Mouse (Mus musculus) T-helper 17 cell (primary cell): ENCODE results near the gene Cilp.

Source experiments
- in situ Hi-C, 2 experiments: fragments of 300-600 bp; cut with MboI, MseI; formaldehyde crosslinking; loops; 1 replicate in 1 of 2; 2 replicates in 1 of 2; pipeline ENCODE4 v1.15.1; 2025; ENCODE audit warnings: high pct_unique_total_duplicates in 2 of 2

The Cilp gene

DNA sequence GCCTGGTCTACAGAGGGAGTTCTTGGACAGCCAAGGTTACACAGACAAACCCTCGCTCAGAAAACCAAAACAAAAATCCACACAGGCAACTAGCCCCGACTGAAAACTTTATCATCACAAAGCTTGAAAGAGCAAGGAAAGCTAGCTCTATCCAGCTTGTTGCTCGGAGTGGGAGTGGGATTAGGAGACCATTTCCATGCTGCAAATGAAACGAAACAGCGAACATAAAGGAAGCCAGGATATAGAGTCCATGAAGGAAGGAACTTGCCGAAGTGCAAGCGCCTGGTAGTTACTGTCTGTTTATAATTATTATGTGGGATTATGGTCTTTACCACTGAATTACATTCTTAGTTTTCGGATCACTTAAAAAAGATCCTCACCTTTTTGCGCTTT is 28.6 kb downstream of the Cilp start:
- in situ Hi-C loops, result no loop called here

GRCm38 (mm10) chr9:65293973-65294715 is 29.2 kb downstream of the Cilp start, which contains the start of gene Clpx:
Clpx (plus strand) TSS chr9:65294260.
- in situ Hi-C loops, result no loop called here

GRCm38 (mm10) chr9:65294716-65295378 is 29.9 kb downstream of the Cilp start:
- in situ Hi-C loops, result no loop called here

DNA sequence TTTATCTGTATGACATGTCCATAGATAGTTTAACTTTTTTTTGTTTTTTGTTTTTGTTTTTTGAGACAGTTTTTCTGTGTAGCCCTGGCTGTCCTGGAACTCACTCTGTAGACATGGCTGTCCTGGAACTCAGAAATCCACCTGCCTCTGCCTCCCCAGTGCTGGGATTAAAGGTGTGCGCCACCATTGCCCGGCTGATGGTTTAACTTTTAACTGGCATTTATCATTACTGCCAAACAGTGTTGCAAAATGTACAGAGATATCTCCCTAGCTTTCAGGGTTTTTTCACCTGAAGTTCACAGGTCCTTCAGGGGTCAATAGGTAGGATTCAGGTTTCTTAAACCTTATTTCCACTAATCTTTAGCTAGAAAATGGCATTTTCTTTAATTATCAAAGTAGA is 32.1 kb downstream of the Cilp start:
- in situ Hi-C loops, result no loop called here

GRCm38 (mm10) chr9:65298761-65299160 is 33.8 kb downstream of the Cilp start:
- in situ Hi-C loops, result no loop called here

- in situ Hi-C loops, result no loop called here
These were observed 34.7 kb downstream of the Cilp start for GRCm38 (mm10) chr9:65299650-65300049.

DNA sequence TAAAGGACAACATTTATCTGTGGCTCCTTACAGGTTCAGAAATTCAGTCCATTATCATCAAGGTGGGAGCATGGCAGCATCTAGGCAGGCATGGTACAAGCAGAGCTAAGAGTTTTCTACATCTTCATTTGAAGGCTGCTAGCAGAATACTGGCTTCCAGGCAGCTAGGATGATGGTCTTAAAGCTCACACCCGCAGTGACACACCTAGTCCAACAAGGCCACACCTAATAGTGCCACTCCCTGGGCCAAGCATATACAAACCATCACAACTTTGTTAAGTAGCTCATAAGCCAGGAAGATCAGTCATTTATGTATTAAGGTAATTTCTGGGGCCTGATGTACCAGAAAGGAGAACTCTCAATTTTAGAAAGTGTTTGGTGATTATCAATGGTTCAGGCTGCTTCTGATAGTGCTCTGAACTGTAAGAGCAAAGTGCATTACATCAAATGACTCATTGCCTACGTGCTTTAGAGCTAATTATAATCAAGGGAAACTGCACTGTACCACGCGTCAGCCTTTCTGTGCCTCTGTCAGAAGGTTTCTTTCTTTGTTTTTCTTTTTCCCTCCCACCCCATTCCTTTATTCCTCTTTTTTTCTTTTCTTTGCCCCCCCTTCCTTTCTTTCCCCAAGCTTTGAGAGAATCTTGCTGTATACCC is 37.5 kb downstream of the Cilp start:
- in situ Hi-C loops, result no loop called here

DNA sequence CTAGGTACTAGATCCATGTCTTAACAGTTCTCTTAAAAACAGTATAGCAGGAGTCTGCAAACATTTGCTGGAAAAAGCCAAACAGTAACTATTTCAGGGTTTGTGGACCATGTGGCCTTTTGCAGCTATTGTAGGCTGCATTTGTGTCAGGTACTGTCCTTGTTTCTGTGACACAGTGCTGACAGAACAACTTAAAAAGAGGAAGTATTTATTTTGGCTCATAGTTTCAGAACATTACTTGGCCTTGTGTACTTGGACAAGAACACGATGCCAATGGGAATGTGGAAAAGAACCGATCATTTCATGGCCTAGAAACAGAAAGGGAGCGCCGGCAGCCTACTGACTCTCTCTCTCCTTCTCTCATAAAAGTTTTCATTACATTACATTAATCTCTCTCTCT is 38.6 kb downstream of the Cilp start:
- in situ Hi-C loops, result no loop called here

DNA sequence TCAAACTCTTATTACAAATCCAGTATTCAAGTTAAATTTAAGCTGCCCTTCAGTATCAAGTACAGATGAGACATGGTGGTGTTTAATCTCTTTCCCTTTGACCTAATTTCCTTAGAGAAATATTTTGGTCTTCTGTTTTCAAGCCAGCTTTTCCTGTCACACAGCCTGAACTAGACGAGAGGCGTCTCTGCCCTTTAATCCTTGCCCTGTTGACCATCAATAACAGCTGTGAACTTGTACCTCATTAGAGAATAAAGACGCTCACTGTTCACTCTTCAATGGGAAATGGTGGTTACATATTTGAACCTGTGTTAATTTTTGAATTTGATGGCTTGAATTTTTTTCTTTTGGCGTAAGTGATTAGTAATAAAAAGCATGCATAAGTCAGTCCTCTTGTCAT is 39.3 kb downstream of the Cilp start:
- in situ Hi-C loops, result no loop called here

- in situ Hi-C loops, result no loop called here
These were observed 41.7 kb downstream of the Cilp start for GRCm38 (mm10) chr9:65306672-65307071.

DNA sequence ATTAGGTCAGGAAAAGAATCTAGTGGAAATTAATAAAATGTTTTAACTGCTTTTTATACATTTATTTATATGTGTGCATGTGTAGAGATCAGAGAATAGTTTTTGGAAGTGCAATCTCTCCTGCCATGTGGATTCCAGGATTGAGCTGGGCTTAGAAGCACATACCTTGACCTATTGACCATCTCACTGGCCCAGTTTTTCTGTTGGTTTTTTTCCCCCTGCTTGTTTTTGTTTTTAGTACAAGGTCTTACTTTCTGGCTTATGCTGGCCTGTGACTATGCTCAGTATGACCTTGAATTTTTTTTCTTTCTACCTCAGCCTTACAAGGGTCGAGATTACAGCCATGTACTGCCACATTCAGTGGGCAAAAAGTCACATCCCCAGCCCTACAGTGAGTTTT is 43.0 kb downstream of the Cilp start:
- in situ Hi-C loops, result no loop called here

- in situ Hi-C loops, result no loop called here
These were observed 47.8 kb downstream of the Cilp start for GRCm38 (mm10) chr9:65312669-65313357.

GRCm38 (mm10) chr9:65313846-65314245 is 48.9 kb downstream of the Cilp start:
- in situ Hi-C loops, result no loop called here

GRCm38 (mm10) chr9:65322255-65322900 is 57.4 kb downstream of the Cilp start:
- in situ Hi-C loops, result no loop called here

DNA sequence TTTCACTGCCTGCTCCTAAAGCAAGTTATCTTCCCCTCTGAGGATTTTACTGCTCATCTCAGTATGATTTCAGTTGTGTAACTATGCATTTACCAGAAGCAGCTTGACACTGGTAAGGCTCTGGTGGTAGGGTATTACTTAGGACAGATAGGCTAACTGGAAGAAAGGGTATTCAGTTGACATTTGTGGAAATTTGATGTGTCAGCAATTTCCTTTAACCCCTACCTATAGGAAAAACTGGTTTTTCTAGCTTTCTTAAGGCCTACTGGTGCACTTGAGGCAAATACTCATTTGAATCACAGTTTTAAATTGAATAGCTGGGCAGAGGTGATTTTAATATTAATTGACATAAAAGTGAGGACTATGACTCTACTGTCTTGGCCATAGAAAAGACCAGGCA is 61.0 kb downstream of the Cilp start:
- in situ Hi-C loops, result no loop called here

DNA sequence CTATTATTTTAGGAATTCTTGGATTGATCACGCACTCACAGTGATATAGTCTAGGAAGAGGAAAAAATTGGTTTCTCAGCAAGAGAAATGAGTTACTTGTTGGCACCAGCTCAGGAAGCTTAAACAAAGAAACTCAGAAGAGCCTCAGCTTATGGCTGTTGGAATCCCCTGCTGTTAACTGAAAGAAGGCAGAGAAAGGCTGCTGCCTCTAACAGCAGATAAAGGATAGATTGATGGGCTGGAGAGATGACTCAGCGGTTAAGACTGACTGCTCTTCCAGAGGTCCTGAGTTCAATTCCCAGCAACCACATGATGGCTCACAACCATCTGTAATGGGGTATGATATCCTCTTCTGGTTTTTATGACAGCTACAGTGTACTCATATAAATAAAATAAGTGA is 62.4 kb downstream of the Cilp start:
- in situ Hi-C loops, result no loop called here
